Mouse (Mus musculus) adrenal gland, postnatal 25 days (tissue): ENCODE results near the gene Golim4. TPM values are rescaled to one million over a fixed set of nuclear protein-coding genes. Genes with fewer than 3 reads are reported as not detected.

Experiments
- DNase-seq: peaks from one replicate; pipeline ENCODE4 v3.0.0; 2021; ENCODE audit warnings: mixed read lengths
- total RNA-seq: library from RNA; stranded (reverse); gene quantifications from 2 replicates; pipeline ENCODE4 v1.2.3, GENCODE M21; 2021

Golim4 gene
- total RNA-seq, 1 experiment from 2014 or later = 135 TPM

GRCm38 (mm10) chr3:75925123-75925522 lies 31.6 kb downstream of the Golim4 start:
- DNase-seq = no peak

DNA sequence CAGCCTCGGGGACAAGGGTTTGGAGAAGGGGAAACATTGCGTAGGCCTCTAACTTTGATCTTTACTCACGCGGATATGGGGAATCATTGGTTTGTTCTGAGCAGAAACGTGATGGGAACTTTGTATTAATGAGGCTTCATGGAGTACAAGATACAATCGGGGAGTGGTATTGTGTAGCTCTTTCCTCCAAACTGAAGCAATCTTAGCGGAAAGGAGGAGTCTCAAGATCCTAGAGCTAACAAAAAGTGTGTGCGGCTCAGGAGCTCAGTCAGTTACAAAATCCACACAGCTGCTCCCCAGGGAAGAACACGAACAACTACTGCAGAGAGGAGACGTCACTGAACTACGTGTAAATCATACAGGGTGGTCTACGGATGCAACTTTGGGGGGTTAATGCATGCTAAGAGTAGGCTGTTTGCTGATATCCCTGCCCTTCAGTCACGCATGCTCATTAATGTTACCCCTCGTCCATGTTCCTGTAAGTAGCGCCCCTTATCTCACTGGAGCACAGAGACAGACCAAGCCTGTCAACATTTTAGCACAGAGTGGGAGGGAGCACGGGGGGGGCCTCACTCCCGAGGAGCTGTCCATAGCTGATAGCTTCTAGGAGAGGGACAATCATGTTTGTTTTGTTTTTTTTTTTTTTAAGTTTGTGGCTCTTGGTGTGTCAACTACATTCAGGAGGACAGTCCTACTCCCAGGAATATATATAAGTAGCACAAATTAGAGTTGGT lies 38.8 kb downstream of the Golim4 start:
- no peak for DNase-seq

- DNase-seq = no peak
Measured at GRCm38 (mm10) chr3:75912786-75913185, 44.0 kb downstream of the Golim4 start.

- DNase-seq = no peak
Measured at GRCm38 (mm10) chr3:75910768-75911167, 46.0 kb downstream of the Golim4 start.

GRCm38 (mm10) chr3:75910257-75910656 lies 46.5 kb downstream of the Golim4 start:
- DNase-seq = no peak

DNA sequence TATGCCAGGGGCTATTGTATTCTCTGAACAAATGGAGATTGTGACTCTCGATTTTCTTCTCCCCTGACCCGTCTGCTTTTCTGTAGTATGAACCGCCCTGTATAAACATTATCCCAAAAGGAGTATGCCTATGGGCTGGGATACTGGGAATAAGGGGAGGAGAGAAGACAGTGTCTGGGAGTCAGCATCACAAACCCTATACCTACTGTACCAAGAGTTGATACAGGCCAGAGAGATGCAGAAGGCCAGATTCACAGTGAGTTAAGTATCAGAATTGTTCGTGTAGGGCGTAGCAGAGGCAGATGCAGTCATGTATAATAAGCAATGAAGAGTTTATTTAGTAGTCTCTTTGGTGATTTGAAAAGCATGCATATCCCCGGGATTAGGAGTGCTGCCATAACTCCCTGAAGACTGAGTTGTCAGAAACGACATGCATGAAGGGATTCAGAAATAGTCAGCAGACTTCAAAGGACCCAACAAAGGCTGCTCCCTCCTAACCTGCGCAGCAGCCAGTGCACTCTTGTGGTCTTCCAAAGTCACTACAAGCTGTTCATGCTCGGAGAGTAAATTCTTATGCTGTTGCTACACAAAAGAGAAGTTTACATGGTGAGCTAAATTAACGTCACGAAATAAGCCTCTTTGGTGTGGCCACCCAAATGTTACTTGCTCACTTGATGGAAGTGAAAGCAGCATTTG lies 54.7 kb downstream of the Golim4 start:
- no peak for DNase-seq

DNA sequence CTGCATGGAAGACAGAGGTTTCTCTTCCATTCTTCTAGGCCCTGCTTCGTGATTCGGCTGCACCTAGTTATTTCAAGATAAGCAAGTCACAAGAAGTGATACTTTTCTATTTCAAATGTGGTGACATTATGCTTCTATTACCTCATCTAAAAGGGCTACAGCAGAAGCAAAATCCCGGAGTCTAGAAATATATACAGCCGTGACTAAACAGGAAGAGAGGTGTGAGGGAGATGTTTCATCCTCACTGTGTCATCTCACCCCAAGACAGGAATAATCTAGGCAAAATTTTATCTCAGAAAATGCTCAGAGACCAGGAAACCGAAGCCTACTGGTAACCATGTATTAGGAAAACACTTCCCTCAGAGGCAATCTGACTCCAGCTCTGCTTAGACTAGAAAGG lies 61.7 kb downstream of the Golim4 start:
- no peak for DNase-seq

GRCm38 (mm10) chr3:75891581-75891980 lies 65.2 kb downstream of the Golim4 start:
- peak; percentile 15 for DNase-seq

DNA sequence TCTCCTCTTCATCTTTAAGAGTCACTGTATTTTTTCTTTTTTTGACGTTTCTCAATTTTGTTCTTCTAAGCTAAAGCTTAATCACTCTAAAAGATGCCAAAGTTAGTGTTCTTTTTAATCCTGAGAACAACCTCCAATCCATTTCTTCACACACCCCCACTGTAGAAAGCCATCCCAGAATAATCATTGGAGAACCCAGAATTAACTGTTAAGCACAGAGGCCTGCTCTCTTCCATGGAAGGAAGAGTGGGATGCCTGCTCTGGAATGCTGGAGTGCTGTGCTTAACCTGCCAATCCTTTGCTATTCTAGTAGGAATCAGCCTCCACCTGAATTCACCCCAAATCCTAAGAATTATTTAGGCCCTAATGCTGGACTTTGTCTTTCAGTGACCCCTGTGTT lies 67.4 kb downstream of the Golim4 start:
- no peak for DNase-seq

DNA sequence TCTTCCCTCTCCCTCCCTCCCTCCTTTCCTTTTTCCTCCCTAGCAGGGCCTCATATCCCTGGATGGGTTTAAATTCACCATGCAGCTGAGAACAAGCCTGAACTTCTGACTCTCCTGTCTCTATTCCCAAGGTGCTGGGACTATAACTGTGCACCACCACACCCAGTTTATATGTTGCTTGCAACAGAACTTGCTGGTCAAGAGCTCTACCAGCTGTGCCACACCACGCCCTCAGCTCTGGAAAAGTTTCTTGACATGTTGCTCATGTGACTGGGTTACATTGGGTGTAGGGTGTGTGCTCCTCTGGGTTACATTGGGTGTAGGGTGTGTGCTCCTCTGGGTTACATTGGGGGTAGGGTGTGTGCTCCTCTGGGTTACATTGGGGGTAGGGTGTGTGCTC lies 75.2 kb downstream of the Golim4 start:
- DNase-seq = no peak

DNA sequence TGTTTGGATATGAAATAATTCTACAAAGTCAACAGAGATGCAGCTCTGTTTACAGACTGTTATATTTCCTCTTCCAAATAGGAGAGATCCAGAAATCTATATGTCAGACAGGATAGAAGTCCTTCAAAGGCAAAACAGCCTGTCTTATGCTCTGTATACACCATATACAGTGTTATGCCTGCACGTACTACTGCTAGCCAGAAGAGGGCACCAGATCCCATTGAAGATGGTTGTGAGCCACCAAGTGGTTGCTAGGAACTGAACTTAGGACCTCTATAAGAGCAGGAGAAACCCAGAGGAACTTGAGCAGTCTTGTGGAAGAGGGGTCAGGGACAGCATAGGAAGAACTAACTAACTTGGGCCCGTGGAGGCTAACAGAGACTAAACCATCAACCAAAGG lies 77.5 kb downstream of the Golim4 start:
- no peak for DNase-seq

GRCm38 (mm10) chr3:75868886-75869285 lies 87.9 kb downstream of the Golim4 start:
- no peak for DNase-seq

GRCm38 (mm10) chr3:75864203-75864602 lies 92.5 kb downstream of the Golim4 start:
- no peak for DNase-seq

GRCm38 (mm10) chr3:75861677-75862076 lies 95.1 kb downstream of the Golim4 start:
- DNase-seq = peak; percentile 61

DNA sequence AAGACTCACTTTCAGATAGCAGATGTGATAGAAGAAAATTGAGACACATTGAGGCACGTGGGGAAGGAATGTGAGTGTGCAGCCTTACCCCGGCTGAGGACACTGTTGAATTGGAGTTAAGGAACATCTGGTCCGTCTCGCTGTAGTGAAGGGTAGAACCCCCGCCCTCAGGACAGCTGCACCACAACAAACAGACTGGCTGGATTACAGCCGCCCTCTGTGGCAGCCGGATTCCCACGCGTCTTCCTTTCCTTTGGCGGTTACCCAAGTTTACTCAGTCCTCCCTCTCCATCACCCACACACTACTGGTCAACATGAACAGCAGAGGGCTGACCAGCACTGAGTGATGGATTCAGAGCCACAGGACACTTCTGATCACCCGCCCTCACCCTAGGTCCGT lies 96.0 kb downstream of the Golim4 start:
- no peak for DNase-seq

GRCm38 (mm10) chr3:75835286-75835967 lies 121.3 kb downstream of the Golim4 start:
- no peak for DNase-seq

DNA sequence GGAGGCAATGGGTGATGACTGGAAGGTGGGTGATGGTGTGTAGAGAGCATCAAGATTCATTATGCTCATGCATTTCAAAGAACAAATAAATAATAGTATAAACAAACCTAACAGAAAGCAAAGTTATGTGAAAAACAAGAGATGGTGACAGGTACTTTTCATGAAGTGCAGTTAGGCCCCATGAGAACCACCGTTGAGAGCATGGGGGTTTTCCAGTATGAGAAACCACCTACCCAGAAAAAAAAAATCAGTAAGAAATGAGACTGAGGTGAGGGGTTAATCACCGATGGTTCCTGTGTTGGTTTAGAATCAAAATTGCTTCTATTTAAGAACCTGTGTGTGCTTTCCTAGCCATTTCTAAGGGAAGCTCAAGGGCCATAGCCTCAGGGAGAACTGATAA lies 121.9 kb downstream of the Golim4 start:
- DNase-seq = no peak

Other genes starting within 250 kb of the Golim4 start
- not detected in 2 replicates for gene Gm29133, start 208.8 kb downstream of the Golim4 start, total RNA-seq
- gene Fstl5, start 117.3 kb upstream of the Golim4 start, total RNA-seq = 4.0 and 5.7 TPM in 2 replicates